Mouse (Mus musculus): ENCODE measurements at regions not wholly inside any gene's neighbourhood (a gene's known extent, or its start where the extent isn't known, plus 50 kb on each side); places are given as distances from the start of the nearest gene placed in this dataset.

DNA sequence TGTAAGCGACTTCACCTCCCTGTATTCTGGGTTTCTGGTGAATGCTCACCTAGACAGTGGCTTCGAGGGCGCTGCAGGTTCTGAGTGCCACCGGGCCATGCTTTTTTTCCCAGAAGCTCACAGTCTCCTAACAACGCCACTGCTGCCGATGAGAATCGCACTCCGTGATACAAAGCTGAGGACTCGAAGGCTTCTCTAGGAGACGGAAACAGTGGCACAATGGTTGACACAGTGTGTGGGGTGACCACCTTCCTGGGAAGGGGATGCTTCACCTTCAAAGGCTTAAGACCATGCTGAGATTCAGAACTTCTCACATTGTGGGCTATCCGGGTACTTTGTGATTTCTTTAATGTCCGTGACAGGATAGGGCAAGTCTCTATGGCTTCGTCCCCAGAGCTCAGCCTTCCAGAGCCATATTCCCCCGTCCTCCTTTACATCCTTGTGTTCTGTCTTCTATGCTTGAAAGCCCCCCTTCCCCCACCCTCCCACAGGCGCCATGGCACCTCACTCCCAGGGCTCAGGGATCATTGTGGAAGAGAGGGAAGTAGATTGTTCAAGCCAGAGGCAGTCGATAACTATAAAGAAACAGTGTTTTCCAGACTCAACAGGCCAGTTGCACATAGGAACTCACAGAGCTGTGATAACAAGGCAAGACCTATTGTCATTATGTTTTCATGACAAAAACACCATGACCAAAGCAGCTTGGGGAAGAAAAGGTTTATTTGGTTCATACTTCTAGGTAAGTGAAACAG lies 79.3 kb upstream of the Cpm start:
- Histone ChIP-seq H3K9me3 (ENCODE audit: control insufficient read depth, low read length) (0 out of 2 replicates have a peak, but pooled peaks cover 5% of the 10 kb centered on the region), H3K27ac (ENCODE audit: low read length) (no peak overlapping the region), H3K4me3 (ENCODE audit: low read length) (no peak overlapping the region), H3K27me3 (ENCODE audit: control insufficient read depth, insufficient read depth, low read depth, low read length) (no peaks in the 10 kb centered on the region), H3K9ac (ENCODE audit: low read length) (no peak overlapping the region), H3K4me2 (ENCODE audit: low read depth, low read length) (no peak overlapping the region), H3K4me1 (replicated peaks; ENCODE audit: control insufficient read depth, insufficient read depth, low read length) (no peaks in the 10 kb centered on the region; the same call in 1 of the 2 replicates), H3K36me3 (ENCODE audit: control insufficient read depth, insufficient read depth, low read length) (no peaks in the 10 kb centered on the region)
- WGBS: 93% methylated on average over 16 of the region's 16 CpGs
- no peak for ATAC-seq (ENCODE audit: low read depth)

DNA sequence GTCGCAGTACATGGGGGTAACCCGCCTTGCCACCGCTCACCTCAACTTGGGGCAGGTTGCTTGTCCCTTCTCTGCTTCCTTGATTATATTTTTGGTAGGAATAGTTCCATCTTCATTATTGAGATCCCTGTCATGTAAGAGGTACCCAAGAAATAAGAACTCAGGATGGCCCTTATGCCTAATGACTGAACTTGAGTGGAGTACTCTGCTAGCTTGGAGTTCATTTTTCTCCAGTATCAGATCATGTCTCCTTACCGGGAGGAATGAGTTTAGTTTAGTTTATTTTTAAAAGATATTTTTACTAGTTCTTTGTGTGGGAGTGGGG lies 79.8 kb upstream of the Cpm start:
- H3K4me1 ChIP-seq (replicated peaks; ENCODE audit: control insufficient read depth, insufficient read depth, low read length): no peaks in the 10 kb centered on the region; the same call in 1 of the 2 replicates
- H3K9me3 ChIP-seq (ENCODE audit: control insufficient read depth, low read length): 0 out of 2 replicates have a peak, but pooled peaks cover 5% of the 10 kb centered on the region
- no peaks in the 10 kb centered on the region for H3K36me3 ChIP-seq (ENCODE audit: control insufficient read depth, insufficient read depth, low read length)
- no peak overlapping the region for H3K9ac ChIP-seq (ENCODE audit: low read length)
- no peak overlapping the region for H3K4me3 ChIP-seq (ENCODE audit: low read length)
- no peak overlapping the region for H3K4me2 ChIP-seq (ENCODE audit: low read depth, low read length)
- no peaks in the 10 kb centered on the region for H3K27me3 ChIP-seq (ENCODE audit: control insufficient read depth, insufficient read depth, low read depth, low read length)
- WGBS: 84% methylated on average over 4 of the region's 4 CpGs
- no peak for ATAC-seq (ENCODE audit: low read depth)
- H3K27ac ChIP-seq (ENCODE audit: low read length): no peak overlapping the region

DNA sequence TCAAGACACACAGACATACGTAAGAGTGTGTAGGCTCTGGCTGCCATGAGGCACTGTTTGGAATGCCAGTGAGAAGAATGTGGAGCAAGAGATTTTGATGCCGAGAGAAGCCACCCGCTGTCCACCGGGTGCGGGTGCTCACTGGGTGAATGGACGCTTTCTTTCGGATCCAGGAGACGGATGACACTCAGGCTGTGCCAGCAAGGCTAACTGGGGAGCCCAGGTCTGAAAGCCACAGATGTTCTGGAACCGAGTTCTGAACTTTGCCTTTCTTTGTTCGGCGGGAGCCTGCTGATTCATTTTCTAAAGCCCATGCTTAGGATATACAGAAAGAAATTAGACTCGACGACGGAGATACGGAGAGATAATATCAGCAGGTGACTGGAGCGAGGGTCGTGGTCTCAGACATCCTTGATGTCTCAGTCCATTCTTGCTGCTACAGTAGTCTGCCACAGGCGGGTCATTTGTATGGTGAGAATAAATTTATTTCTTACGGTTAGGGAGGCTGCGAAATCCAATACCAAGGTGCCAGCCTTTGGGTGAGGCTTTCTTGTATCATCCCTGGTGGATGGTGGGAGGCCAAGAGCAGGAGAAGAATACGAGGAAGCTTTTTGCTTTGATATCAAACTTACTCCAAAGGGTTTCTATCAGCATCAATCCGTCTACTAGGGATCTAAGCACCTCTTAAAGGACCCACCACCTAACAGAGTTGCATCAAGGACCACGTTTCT lies 80.4 kb upstream of the Cpm start:
- no peaks in the 10 kb centered on the region for H3K36me3 ChIP-seq (ENCODE audit: control insufficient read depth, insufficient read depth, low read length)
- no peak overlapping the region for H3K9ac ChIP-seq (ENCODE audit: low read length)
- H3K4me1 ChIP-seq (replicated peaks; ENCODE audit: control insufficient read depth, insufficient read depth, low read length): no peaks in the 10 kb centered on the region; the same call in 1 of the 2 replicates
- no peak overlapping the region for H3K4me3 ChIP-seq (ENCODE audit: low read length)
- no peak overlapping the region for H3K27ac ChIP-seq (ENCODE audit: low read length)
- no peak overlapping the region for H3K4me2 ChIP-seq (ENCODE audit: low read depth, low read length)
- no peak for ATAC-seq (ENCODE audit: low read depth)
- WGBS: 88% methylated on average over 23 of the region's 23 CpGs
- H3K27me3 ChIP-seq (ENCODE audit: control insufficient read depth, insufficient read depth, low read depth, low read length): no peaks in the 10 kb centered on the region
- 0 out of 2 replicates have a peak, but pooled peaks cover 5% of the 10 kb centered on the region for H3K9me3 ChIP-seq (ENCODE audit: control insufficient read depth, low read length)

DNA sequence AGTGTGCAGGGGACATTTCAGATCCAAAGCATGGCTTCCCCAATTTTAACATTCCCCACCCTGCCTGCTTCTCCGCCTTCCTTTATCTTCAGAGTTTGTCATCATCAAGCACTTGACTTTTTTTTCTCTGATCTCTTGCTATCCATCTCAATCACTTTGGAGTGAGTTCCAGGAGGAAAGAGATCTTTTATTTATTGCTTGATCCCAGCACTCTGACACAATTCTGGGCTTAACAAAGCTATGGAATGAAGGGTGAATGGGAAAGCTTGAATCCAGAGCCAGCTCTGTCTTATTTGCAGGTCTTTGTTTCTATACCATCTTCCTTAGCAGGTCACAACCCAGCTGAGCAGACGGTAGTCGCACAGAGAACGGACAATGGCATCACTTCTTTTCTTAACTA lies 81.0 kb upstream of the Cpm start:
- H3K27ac ChIP-seq (ENCODE audit: low read length): no peak overlapping the region
- no peak overlapping the region for H3K9ac ChIP-seq (ENCODE audit: low read length)
- 0 out of 2 replicates have a peak, but pooled peaks cover 5% of the 10 kb centered on the region for H3K9me3 ChIP-seq (ENCODE audit: control insufficient read depth, low read length)
- no peaks in the 10 kb centered on the region; the same call in 1 of the 2 replicates for H3K4me1 ChIP-seq (replicated peaks; ENCODE audit: control insufficient read depth, insufficient read depth, low read length)
- H3K27me3 ChIP-seq (ENCODE audit: control insufficient read depth, insufficient read depth, low read depth, low read length): no peaks in the 10 kb centered on the region
- no peak overlapping the region for H3K4me2 ChIP-seq (ENCODE audit: low read depth, low read length)
- H3K4me3 ChIP-seq (ENCODE audit: low read length): no peak overlapping the region
- H3K36me3 ChIP-seq (ENCODE audit: control insufficient read depth, insufficient read depth, low read length): no peaks in the 10 kb centered on the region
- no peak for ATAC-seq (ENCODE audit: low read depth)
- 91% methylated on average over 4 of the region's 4 CpGs for WGBS

DNA sequence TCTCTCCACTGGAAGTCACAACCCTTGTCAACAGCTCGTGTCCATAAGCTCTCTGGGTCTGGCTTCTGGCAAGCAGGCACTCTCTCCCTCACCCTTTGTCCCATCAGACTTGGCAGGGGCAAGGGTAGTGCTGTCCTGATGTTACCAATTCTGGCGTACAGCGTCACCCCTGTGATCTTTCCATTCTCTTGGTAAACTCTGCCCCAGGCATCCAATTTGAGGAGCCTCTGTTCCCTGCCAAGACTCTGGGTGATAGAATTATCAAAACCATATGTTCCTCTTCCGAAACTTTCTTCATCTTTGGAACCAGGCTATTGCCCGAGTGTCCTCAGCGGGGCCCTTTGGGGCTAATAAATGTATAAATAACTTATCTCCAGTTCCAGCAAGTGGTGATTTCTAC lies 82.0 kb upstream of the Cpm start:
- H3K9ac ChIP-seq (ENCODE audit: low read length): no peak overlapping the region
- H3K4me1 ChIP-seq (replicated peaks; ENCODE audit: control insufficient read depth, insufficient read depth, low read length): no peaks in the 10 kb centered on the region
- H3K9me3 ChIP-seq (ENCODE audit: control insufficient read depth, low read length): 0 out of 2 replicates have a peak, but pooled peaks cover 5% of the 10 kb centered on the region
- H3K36me3 ChIP-seq (ENCODE audit: control insufficient read depth, insufficient read depth, low read length): no peaks in the 10 kb centered on the region
- no peaks in the 10 kb centered on the region for H3K27me3 ChIP-seq (ENCODE audit: control insufficient read depth, insufficient read depth, low read depth, low read length)
- 56% methylated on average over 6 of the region's 6 CpGs for WGBS
- H3K4me2 ChIP-seq (ENCODE audit: low read depth, low read length): no peak overlapping the region
- no peak overlapping the region for H3K4me3 ChIP-seq (ENCODE audit: low read length)
- peak; percentile 77 for ATAC-seq (ENCODE audit: low read depth)
- no peak overlapping the region for H3K27ac ChIP-seq (ENCODE audit: low read length)

DNA sequence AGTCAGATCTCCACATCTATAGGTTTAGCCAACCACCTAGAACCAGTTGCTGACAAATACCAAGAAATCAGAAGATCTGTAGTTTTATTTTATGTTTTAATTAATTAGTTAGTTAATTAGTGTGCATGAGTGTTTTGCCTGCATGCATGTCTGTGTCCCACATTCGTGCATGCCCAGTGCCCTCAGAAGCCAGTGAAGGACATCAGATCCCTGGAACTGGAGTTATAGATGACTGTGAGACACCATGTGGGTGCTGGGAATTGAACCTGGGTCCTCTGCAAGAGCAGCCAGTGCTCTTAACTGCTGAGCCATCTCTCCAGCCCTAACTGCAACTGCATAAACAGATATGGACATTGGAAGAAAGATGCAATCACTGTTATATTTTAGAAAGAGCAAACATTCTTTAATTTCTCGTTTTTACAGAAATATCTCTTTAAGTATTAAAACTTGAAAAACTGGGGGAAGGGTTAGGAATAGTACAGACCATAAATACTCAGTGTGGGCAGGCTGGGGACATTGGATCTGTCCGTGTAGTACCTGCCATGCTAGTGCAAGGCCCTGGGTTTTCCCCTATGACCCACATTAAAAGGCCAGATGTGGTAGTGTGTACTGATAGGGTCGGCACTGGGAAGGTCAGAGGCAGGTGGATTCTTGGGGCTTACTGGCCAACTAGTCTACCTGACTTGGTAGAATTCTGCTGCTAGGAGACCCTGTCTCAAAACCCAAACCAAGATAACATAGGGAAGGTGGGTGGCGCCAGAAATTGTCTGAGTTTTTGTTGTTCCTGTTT lies 83.3 kb upstream of the Cpm start:
- H3K27me3 ChIP-seq (ENCODE audit: control insufficient read depth, insufficient read depth, low read depth, low read length): no peaks in the 10 kb centered on the region
- ATAC-seq (ENCODE audit: low read depth): no peak
- no peaks in the 10 kb centered on the region for H3K36me3 ChIP-seq (ENCODE audit: control insufficient read depth, insufficient read depth, low read length)
- no peaks in the 10 kb centered on the region for H3K9me3 ChIP-seq (ENCODE audit: control insufficient read depth, low read length)
- no peak overlapping the region for H3K9ac ChIP-seq (ENCODE audit: low read length)
- WGBS: 83% methylated on average over 5 of the region's 5 CpGs
- no peak overlapping the region for H3K4me3 ChIP-seq (ENCODE audit: low read length)
- H3K4me1 ChIP-seq (replicated peaks; ENCODE audit: control insufficient read depth, insufficient read depth, low read length): no peaks in the 10 kb centered on the region
- no peak overlapping the region for H3K27ac ChIP-seq (ENCODE audit: low read length)
- H3K4me2 ChIP-seq (ENCODE audit: low read depth, low read length): no peak overlapping the region

DNA sequence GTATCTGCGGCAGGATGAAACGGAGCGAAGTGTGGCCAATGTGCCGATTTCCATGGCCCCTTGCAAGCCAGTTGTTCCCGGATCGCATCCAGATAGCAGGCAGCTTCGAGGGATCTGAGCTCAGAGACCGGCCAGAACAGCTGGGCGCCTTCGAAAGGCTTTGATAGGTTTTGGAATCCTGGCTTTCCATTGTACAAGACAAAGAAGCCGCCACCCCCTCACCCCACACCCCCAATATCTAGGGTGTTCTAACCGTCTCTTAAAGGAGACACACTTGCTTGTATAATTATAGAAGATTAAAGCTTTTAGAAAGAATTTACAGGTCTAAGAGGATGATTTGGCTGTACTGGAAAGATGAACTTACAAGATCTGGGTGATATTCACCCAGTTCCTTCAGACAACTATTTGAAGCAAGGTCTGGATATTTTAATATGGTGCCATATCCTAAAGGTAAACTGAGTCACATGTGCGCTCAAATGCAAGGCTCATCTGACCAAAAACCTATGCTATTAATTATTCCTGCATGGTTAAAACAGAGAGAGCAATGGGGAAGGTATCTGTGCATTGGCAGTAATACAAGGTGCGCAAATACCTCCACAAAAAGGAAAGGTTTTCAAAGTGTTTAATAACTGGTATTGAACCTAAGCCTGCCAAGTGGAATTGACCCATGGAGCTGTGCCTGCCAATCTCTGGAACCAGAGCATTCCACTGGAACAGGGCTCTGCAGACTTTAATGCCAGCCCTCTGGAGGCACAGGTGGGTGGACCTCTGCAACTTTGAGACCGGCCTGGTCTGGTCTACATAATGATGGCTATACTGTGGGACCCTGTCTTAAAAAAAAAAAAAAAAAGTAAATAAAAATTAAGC lies 84.4 kb upstream of the Cpm start:
- Histone ChIP-seq H3K36me3 (ENCODE audit: control insufficient read depth, insufficient read depth, low read length) (no peaks in the 10 kb centered on the region), H3K4me2 (ENCODE audit: low read depth, low read length) (no peak overlapping the region), H3K27ac (ENCODE audit: low read length) (no peak overlapping the region), H3K4me3 (ENCODE audit: low read length) (no peak overlapping the region), H3K4me1 (replicated peaks; ENCODE audit: control insufficient read depth, insufficient read depth, low read length) (no peaks in the 10 kb centered on the region), H3K27me3 (ENCODE audit: control insufficient read depth, insufficient read depth, low read depth, low read length) (no peaks in the 10 kb centered on the region), H3K9me3 (ENCODE audit: control insufficient read depth, low read length) (no peaks in the 10 kb centered on the region), H3K9ac (ENCODE audit: low read length) (no peak overlapping the region)
- WGBS: 71% methylated on average over 15 of the region's 15 CpGs
- no peak for ATAC-seq (ENCODE audit: low read depth)

DNA sequence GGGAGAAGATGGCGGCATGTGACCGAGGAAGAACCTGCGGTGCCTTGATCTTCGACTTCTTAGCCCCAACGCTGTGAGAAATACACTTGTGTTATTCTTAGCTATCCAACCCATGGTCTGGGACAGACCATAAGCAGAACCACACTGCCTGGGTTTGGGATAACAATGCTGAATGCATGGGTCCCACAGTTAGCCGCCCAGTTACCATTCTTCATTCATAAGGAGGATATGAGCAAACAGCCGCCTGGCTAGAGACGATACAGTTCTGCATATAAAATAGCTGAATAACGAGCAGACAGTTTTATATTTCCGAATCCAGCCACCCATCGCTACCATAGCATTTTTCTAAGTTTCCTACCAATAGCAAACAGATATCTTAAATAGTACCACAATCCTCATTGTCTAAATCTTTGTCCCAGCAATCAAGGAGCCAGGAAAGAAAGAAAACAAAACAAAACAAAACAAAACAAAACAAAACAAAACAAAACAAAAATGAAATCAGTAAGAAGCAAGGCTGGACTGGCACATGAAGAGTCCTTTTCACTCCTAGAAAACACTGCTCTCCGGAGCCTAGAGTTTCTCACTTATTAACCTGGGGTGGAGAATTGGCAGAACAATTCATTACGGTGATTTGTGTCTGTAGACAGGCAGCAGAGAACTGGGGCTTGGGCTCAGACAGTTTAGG lies 85.2 kb upstream of the Cpm start:
- 87% methylated on average over 13 of the region's 13 CpGs for WGBS
- no peak overlapping the region for H3K4me2 ChIP-seq (ENCODE audit: low read depth, low read length)
- H3K9ac ChIP-seq (ENCODE audit: low read length): no peak overlapping the region
- H3K27me3 ChIP-seq (ENCODE audit: control insufficient read depth, insufficient read depth, low read depth, low read length): no peaks in the 10 kb centered on the region
- ATAC-seq (ENCODE audit: low read depth): no peak
- H3K4me1 ChIP-seq (replicated peaks; ENCODE audit: control insufficient read depth, insufficient read depth, low read length): no peaks in the 10 kb centered on the region
- H3K36me3 ChIP-seq (ENCODE audit: control insufficient read depth, insufficient read depth, low read length): no peaks in the 10 kb centered on the region
- no peak overlapping the region for H3K4me3 ChIP-seq (ENCODE audit: low read length)
- no peak overlapping the region for H3K27ac ChIP-seq (ENCODE audit: low read length)
- no peaks in the 10 kb centered on the region for H3K9me3 ChIP-seq (ENCODE audit: control insufficient read depth, low read length)

Data from lung, embryonic 16.5 days (tissue).